Mouse (Mus musculus) kidney, embryonic 14.5 days (tissue): ENCODE measurements around the gene Plaur. TPM values are rescaled to one million over a fixed set of nuclear protein-coding genes. Genes with fewer than 3 reads are reported as not detected.

Source experiments
- ATAC-seq: fragments of 200-750 bp; cut with Nextera tagmentation; 2 replicates; pipeline ENCODE4 v1.8.0; 2017; ENCODE audit warnings: moderate number of reproducible peaks, mild to moderate bottlenecking, moderate TSS enrichment, moderate library complexity; ENCODE audit not compliant: low FRiP score, low TSS enrichment
- H3K27ac ChIP-seq: fragments of 300-500 bp; sonication (generic); 2 replicates; pipeline ENCODE4 v1.5.1; 2014; ENCODE audit warnings: low read depth, mild to moderate bottlenecking, low read length, moderate library complexity, mixed read lengths
- H3K27me3 ChIP-seq: fragments of 300-500 bp; sonication (generic); 2 replicates; pipeline ENCODE4 v1.6.1; 2014; ENCODE audit warnings: mild to moderate bottlenecking, low read length; ENCODE audit not compliant: control insufficient read depth, insufficient read depth
- H3K36me3 ChIP-seq: fragments of 300-500 bp; sonication (generic); 2 replicates; pipeline ENCODE4 v1.6.1; 2014; ENCODE audit warnings: low read length, mixed read lengths; ENCODE audit not compliant: control insufficient read depth, insufficient read depth
- H3K4me1 ChIP-seq: fragments of 300-500 bp; sonication (generic); 2 replicates; pipeline ENCODE4 v1.6.1; 2014; ENCODE audit warnings: low read length, mixed read lengths; ENCODE audit not compliant: control insufficient read depth, insufficient read depth
- H3K4me2 ChIP-seq: fragments of 300-500 bp; sonication (generic); replicated peaks from 2 replicates; pipeline ENCODE4 v1.6.1; 2014; ENCODE audit warnings: low read depth, mild to moderate bottlenecking, low read length
- H3K4me3 ChIP-seq: fragments of 300-500 bp; sonication (generic); 2 replicates; pipeline ENCODE4 v1.5.1; 2014; ENCODE audit warnings: mild to moderate bottlenecking, low read length
- H3K9ac ChIP-seq: fragments of 300-500 bp; sonication (generic); 2 replicates; pipeline ENCODE4 v1.6.1; 2014; ENCODE audit warnings: low read depth, mild to moderate bottlenecking, low read length, moderate library complexity
- H3K9me3 ChIP-seq: fragments of 300-500 bp; sonication (generic); 2 replicates; pipeline ENCODE4 v1.6.1; 2016; ENCODE audit warnings: low read length; ENCODE audit not compliant: control insufficient read depth
- WGBS: fragments of 180-500 bp; shearing (Covaris S2); extraction: QIAGEN DNeasy Blood & Tissue Kit; methylation state at CpG from one replicate; pipeline ENCODE4 v1.1.7; 2014; 5-methylcytosine and 5-hydroxymethylcytosine counted together
- polyA plus RNA-seq: library from polyadenylated mRNA; unstranded; fragments of >200 nt; fragmentation: Nextera tagmentation; extraction: Ambion mirVana; gene quantifications from 2 replicates; pipeline ENCODE4 v1.2.1, GENCODE M21; 2014

The Plaur gene
- polyA plus RNA-seq, 1 experiment from 2014 or later = 14.1 TPM

DNA sequence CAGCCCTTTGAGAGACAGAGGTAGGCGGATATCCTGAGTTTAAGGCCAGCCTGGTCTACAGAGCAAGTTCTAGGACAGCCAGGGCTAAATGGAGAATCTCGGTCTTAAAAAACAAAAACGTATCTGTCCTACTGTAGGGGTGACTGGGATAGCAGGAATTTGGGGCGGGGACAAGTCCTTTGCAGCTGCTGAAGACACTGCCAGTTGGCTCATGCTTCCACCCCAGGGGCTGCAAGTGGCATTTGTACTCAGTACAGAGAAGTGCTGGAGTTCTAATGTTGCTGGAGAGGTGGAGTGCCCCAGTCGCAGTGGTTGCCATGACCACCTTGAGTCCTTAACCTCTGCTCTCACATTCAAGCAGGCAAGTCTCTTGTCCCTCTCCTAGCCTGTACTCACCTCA is 60.5 kb downstream of the Plaur start:
- Histone ChIP-seq H3K9ac (no peak overlapping the region), H3K4me3 (no peak overlapping the region), H3K4me1 (no peaks in the 10 kb centered on the region), H3K27ac (no peak overlapping the region), H3K36me3 (no peaks in the 10 kb centered on the region), H3K27me3 (no peaks in the 10 kb centered on the region), H3K9me3 (no peaks in the 10 kb centered on the region), H3K4me2 (no peak overlapping the region)
- no peak for ATAC-seq
- 55% methylated on average over 5 of the region's 5 CpGs for WGBS

DNA sequence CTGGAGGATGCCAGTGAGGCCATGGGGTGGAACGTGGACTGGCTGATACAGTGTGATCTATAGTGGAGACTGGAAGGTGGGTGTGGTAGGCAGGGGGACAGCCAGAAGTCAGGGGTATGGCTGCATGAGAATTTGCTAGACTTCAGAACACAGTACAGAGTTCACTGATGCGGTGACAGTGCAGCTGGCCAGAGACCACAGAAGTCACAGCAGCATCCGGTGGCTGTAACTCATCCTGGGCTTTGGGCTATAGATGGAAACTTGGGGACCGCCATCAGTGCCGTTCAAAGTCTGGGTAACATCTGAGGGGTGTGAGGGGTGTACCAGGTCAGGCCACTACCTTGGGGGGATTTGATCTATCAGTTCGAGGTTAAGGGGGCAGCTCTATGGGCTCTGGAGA is 61.4 kb downstream of the Plaur start:
- no peak overlapping the region for H3K4me3 ChIP-seq
- 84% methylated on average over 6 of the region's 6 CpGs for WGBS
- ATAC-seq = no peak
- no peak overlapping the region for H3K27ac ChIP-seq
- no peak overlapping the region for H3K9ac ChIP-seq
- H3K36me3 ChIP-seq = no peaks in the 10 kb centered on the region
- H3K4me2 ChIP-seq = no peak overlapping the region
- H3K4me1 ChIP-seq = no peaks in the 10 kb centered on the region
- H3K9me3 ChIP-seq = no peaks in the 10 kb centered on the region
- H3K27me3 ChIP-seq = no peaks in the 10 kb centered on the region

DNA sequence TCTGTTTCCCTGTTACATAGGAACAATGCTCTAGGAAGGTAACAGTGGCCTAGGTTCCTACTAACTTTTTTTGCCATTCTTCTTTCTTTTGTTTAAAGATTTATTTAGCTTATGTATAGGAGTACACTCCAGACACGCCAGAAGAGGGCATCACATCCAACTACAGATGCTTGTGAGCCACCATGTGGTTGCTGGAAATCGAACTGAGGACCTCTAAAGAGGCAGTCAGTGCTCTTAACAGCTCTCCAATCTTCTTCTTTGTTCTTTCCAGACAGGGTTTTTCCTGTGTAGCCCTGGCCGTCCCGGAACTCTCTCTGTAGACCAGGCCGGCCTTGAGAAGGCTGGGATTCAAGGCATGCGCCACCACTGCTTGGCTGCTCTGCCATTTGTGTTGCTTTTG is 62.7 kb downstream of the Plaur start:
- H3K27ac ChIP-seq = no peak overlapping the region
- no peaks in the 10 kb centered on the region for H3K9me3 ChIP-seq
- ATAC-seq = no peak
- peaks cover 6% of the 10 kb centered on the region; the same call in 1 of the 2 replicates for H3K4me1 ChIP-seq
- 82% methylated on average over 6 of the region's 6 CpGs for WGBS
- H3K9ac ChIP-seq = no peak overlapping the region
- H3K4me2 ChIP-seq = no peak overlapping the region
- no peaks in the 10 kb centered on the region for H3K36me3 ChIP-seq
- no peaks in the 10 kb centered on the region for H3K27me3 ChIP-seq
- H3K4me3 ChIP-seq = no peak overlapping the region

Other genes starting within 250 kb of the Plaur start
- 1.7 and 5.0 TPM in 2 replicates for gene Zfp109, start 224.9 kb upstream of the Plaur start, polyA plus RNA-seq
- gene Zfp108, start 207.7 kb upstream of the Plaur start, polyA plus RNA-seq = 1.6 and 3.5 TPM in 2 replicates
- 6.3 and 11.8 TPM in 2 replicates for gene Zfp93, start 192.1 kb upstream of the Plaur start, polyA plus RNA-seq
- gene Zfp61, start 161.3 kb upstream of the Plaur start, polyA plus RNA-seq = 31.3 and 39.5 TPM in 2 replicates
- gene Zfp94, start 145.8 kb upstream of the Plaur start, polyA plus RNA-seq = 9.6 and 10.3 TPM in 2 replicates
- gene Tescl, start 128.5 kb upstream of the Plaur start, polyA plus RNA-seq = 0.26 and 0.31 TPM in 2 replicates
- not detected in 2 replicates for gene Lypd5, start 113.3 kb upstream of the Plaur start, polyA plus RNA-seq
- gene Kcnn4, start 92.2 kb upstream of the Plaur start, polyA plus RNA-seq = 2.6 and 3.3 TPM in 2 replicates
- 25.0 and 32.3 TPM in 2 replicates for gene Smg9, start 62.9 kb upstream of the Plaur start, polyA plus RNA-seq
- not detected in 2 replicates for gene Irgc1, start 10.2 kb upstream of the Plaur start, polyA plus RNA-seq
- gene Cadm4, start 19.5 kb downstream of the Plaur start, polyA plus RNA-seq = 1.5 and 5.9 TPM in 2 replicates
- gene Zfp428, start 44.5 kb downstream of the Plaur start, polyA plus RNA-seq = 54.5 and 70.3 TPM in 2 replicates
- 0.17 and 0.61 TPM in 2 replicates for gene AC161166.1, start 50.0 kb downstream of the Plaur start, polyA plus RNA-seq
- 5.0 and 9.5 TPM in 2 replicates for gene Irgq, start 68.2 kb downstream of the Plaur start, polyA plus RNA-seq
- gene Pinlyp, start 83.6 kb downstream of the Plaur start, polyA plus RNA-seq = 0.43 TPM in 1 of 2 replicates, not detected in the other
- 109 and 136 TPM in 2 replicates for gene Xrcc1, start 83.8 kb downstream of the Plaur start, polyA plus RNA-seq
- gene Ethe1, start 125.1 kb downstream of the Plaur start, polyA plus RNA-seq = 51.8 and 53.6 TPM in 2 replicates
- gene Zfp575, start 125.2 kb downstream of the Plaur start, polyA plus RNA-seq = 2.5 and 3.0 TPM in 2 replicates
- 0.24 and 0.32 TPM in 2 replicates for gene Phldb3, start 148.3 kb downstream of the Plaur start, polyA plus RNA-seq
- gene Lypd3, start 174.1 kb downstream of the Plaur start, polyA plus RNA-seq = 0.27 and 0.76 TPM in 2 replicates
- not detected in 2 replicates for gene Tex101, start 214.2 kb downstream of the Plaur start, polyA plus RNA-seq
- gene BC049730, start 246.8 kb downstream of the Plaur start, polyA plus RNA-seq = not detected in 2 replicates